Mouse (Mus musculus): ENCODE measurements around the gene Tcirg1.

Gene Tcirg1

GRCm38 (mm10) chr19:3868290-3868689 lies 38.6 kb downstream of the Tcirg1 start:
- in situ Hi-C loops (cut with MboI; ENCODE audit: low pct_unique_long_range_greater_than_20kb in 1 of 2, low sequenced_read_pairs in 2 of 2, unreplicated experiment in 1 of 2), result no loop called here

- in situ Hi-C loops (cut with MboI; ENCODE audit: low pct_unique_long_range_greater_than_20kb in 1 of 2, low sequenced_read_pairs in 2 of 2, unreplicated experiment in 1 of 2), result no loop called here
These were observed 42.0 kb downstream of the Tcirg1 start for GRCm38 (mm10) chr19:3864960-3865359.

GRCm38 (mm10) chr19:3862713-3863112 lies 44.2 kb downstream of the Tcirg1 start:
- in situ Hi-C loops (cut with MboI; ENCODE audit: low pct_unique_long_range_greater_than_20kb in 1 of 2, low sequenced_read_pairs in 2 of 2, unreplicated experiment in 1 of 2), result no loop called here

GRCm38 (mm10) chr19:3857220-3857619 lies 49.7 kb downstream of the Tcirg1 start:
- in situ Hi-C loops (cut with MboI; ENCODE audit: low pct_unique_long_range_greater_than_20kb in 1 of 2, low sequenced_read_pairs in 2 of 2, unreplicated experiment in 1 of 2), result no loop called here

GRCm38 (mm10) chr19:3855601-3856000 lies 51.3 kb downstream of the Tcirg1 start:
- in situ Hi-C loops (cut with MboI; ENCODE audit: low pct_unique_long_range_greater_than_20kb in 1 of 2, low sequenced_read_pairs in 2 of 2, unreplicated experiment in 1 of 2), result no loop called here

GRCm38 (mm10) chr19:3855091-3855490 lies 51.8 kb downstream of the Tcirg1 start:
- in situ Hi-C loops (cut with MboI; ENCODE audit: low pct_unique_long_range_greater_than_20kb in 1 of 2, low sequenced_read_pairs in 2 of 2, unreplicated experiment in 1 of 2), result no loop called here

- in situ Hi-C loops (cut with MboI; ENCODE audit: low pct_unique_long_range_greater_than_20kb in 1 of 2, low sequenced_read_pairs in 2 of 2, unreplicated experiment in 1 of 2), result no loop called here
These were observed 53.0 kb downstream of the Tcirg1 start for GRCm38 (mm10) chr19:3853891-3854290.

GRCm38 (mm10) chr19:3853121-3853520 lies 53.8 kb downstream of the Tcirg1 start:
- in situ Hi-C loops (cut with MboI; ENCODE audit: low pct_unique_long_range_greater_than_20kb in 1 of 2, low sequenced_read_pairs in 2 of 2, unreplicated experiment in 1 of 2), result no loop called here

- in situ Hi-C loops (cut with MboI; ENCODE audit: low pct_unique_long_range_greater_than_20kb in 1 of 2, low sequenced_read_pairs in 2 of 2, unreplicated experiment in 1 of 2), result no loop called here
These were observed 54.8 kb downstream of the Tcirg1 start for GRCm38 (mm10) chr19:3851979-3852681.

- in situ Hi-C loops (cut with MboI; ENCODE audit: low pct_unique_long_range_greater_than_20kb in 1 of 2, low sequenced_read_pairs in 2 of 2, unreplicated experiment in 1 of 2), result no loop called here
These were observed 55.4 kb downstream of the Tcirg1 start, which contains the start of gene Chka for GRCm38 (mm10) chr19:3851502-3851962. Gene Chka (plus strand): TSS chr19:3851773.

- in situ Hi-C loops (cut with MboI; ENCODE audit: low pct_unique_long_range_greater_than_20kb in 1 of 2, low sequenced_read_pairs in 2 of 2, unreplicated experiment in 1 of 2), result no loop called here
These were observed 56.0 kb downstream of the Tcirg1 start for GRCm38 (mm10) chr19:3850847-3851469.

GRCm38 (mm10) chr19:3850076-3850475 lies 56.9 kb downstream of the Tcirg1 start:
- in situ Hi-C loops (cut with MboI; ENCODE audit: low pct_unique_long_range_greater_than_20kb in 1 of 2, low sequenced_read_pairs in 2 of 2, unreplicated experiment in 1 of 2), result no loop called here

- in situ Hi-C loops (cut with MboI; ENCODE audit: low pct_unique_long_range_greater_than_20kb in 1 of 2, low sequenced_read_pairs in 2 of 2, unreplicated experiment in 1 of 2), result no loop called here
These were observed 57.7 kb downstream of the Tcirg1 start for GRCm38 (mm10) chr19:3849251-3849650.

GRCm38 (mm10) chr19:3848207-3848808 lies 58.6 kb downstream of the Tcirg1 start:
- in situ Hi-C loops (cut with MboI; ENCODE audit: low pct_unique_long_range_greater_than_20kb in 1 of 2, low sequenced_read_pairs in 2 of 2, unreplicated experiment in 1 of 2), result no loop called here

- in situ Hi-C loops (cut with MboI; ENCODE audit: low pct_unique_long_range_greater_than_20kb in 1 of 2, low sequenced_read_pairs in 2 of 2, unreplicated experiment in 1 of 2), result no loop called here
These were observed 59.2 kb downstream of the Tcirg1 start for GRCm38 (mm10) chr19:3847711-3848110.

GRCm38 (mm10) chr19:3846676-3847604 lies 60.0 kb downstream of the Tcirg1 start:
- in situ Hi-C loops (cut with MboI; ENCODE audit: low pct_unique_long_range_greater_than_20kb in 1 of 2, low sequenced_read_pairs in 2 of 2, unreplicated experiment in 1 of 2), result no loop called here
